Mouse (Mus musculus): ENCODE data around the gene Rnf180. TPM values are rescaled to one million over a fixed set of nuclear protein-coding genes. Genes with fewer than 3 reads are reported as not detected.
"Not testable (repeated sequence)": the region's sequence is repeated elsewhere in the genome, so short reads cannot be mapped to it uniquely, and the experiment has no call there.

The Rnf180 gene
- polyA plus RNA-seq, 2 experiments = 4.5 to 8.6 TPM

GRCm38 (mm10) chr13:105312763-105313162 lies 18.1 kb upstream of the Rnf180 start:
- WGBS = 78% methylated on average over 6 of the region's 6 CpGs
- Histone ChIP-seq H3K4me1 (ENCODE audit: control insufficient read depth, insufficient read depth, low read length) (no peaks in the 10 kb centered on the region), H3K4me3 (replicated peaks; ENCODE audit: low read length) (no peak overlapping the region), H3K36me3 (ENCODE audit: control insufficient read depth, insufficient read depth, low read length) (no peaks in the 10 kb centered on the region), H3K27me3 (ENCODE audit: control insufficient read depth, insufficient read depth, low read length) (no peaks in the 10 kb centered on the region), H3K27ac (replicated peaks; ENCODE audit: low read depth, low read length) (no peak overlapping the region), H3K9me3 (ENCODE audit: control insufficient read depth, low read length) (no peaks in the 10 kb centered on the region), H3K9ac (ENCODE audit: low read depth, low read length, severe bottlenecking) (no peak overlapping the region), H3K4me2 (replicated peaks; ENCODE audit: low read depth, low read length, severe bottlenecking) (no peak overlapping the region)
- DNase-seq (ENCODE audit: low spot score) = no peak
- no peak for TF ChIP-seq POLR2A (IDR thresholded peaks at IDR 0.05; ENCODE audit: borderline replicate concordance, extremely low read depth, insufficient read depth, insufficient read length)
- ATAC-seq (ENCODE audit: low FRiP score, low read depth) = no peak

DNA sequence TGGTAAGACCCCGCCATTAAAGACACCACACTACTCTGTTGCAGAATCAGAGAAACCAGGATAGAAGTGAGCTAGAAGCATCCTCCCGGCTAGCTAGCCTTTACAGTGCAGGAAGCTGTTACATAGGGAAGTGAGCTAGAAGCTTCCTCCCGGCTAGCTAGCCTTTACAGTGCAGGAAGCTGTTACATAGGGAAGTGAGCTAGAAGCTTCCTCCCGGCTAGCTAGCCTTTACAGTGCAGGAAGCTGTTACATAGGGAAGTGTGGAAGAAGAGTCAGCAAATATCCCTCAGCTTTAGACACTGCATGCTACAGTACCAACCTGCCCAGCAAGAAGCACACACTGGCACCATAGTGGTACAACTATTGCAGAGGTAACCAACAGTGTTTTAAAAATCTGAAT lies 15.9 kb upstream of the Rnf180 start:
- H3K4me3 ChIP-seq (replicated peaks; ENCODE audit: low read length); H3K9me3 ChIP-seq (ENCODE audit: control insufficient read depth, low read length); H3K4me1 ChIP-seq (ENCODE audit: control insufficient read depth, insufficient read depth, low read length); H3K27ac ChIP-seq (replicated peaks; ENCODE audit: low read depth, low read length); H3K9ac ChIP-seq (ENCODE audit: low read depth, low read length, severe bottlenecking); H3K4me2 ChIP-seq (replicated peaks; ENCODE audit: low read depth, low read length, severe bottlenecking); H3K27me3 ChIP-seq (ENCODE audit: control insufficient read depth, insufficient read depth, low read length); H3K36me3 ChIP-seq (ENCODE audit: control insufficient read depth, insufficient read depth, low read length); ATAC-seq (ENCODE audit: low FRiP score, low read depth); DNase-seq (ENCODE audit: low spot score): not testable (repeated sequence)
- WGBS = 78% methylated on average over 4 of the region's 4 CpGs

DNA sequence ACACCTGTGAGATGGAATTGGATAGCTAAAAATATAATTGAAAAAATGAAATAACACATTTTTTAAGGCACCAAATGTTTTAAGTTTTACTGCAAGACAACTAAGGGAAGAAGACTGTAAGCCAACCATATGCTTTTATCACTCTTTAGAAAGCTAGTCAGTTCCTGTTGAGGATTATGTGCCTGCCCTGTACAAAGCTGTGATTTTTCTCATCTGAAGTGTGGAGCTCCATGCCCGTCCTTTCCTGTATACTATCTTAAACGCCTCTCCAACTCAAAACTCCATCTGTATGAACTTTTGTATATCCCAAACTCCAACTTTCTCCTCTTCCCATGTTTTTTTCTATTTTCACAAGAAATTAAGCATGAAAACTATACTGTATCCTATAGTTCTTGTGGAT lies 10.9 kb upstream of the Rnf180 start:
- H3K4me1 ChIP-seq (ENCODE audit: control insufficient read depth, insufficient read depth, low read length) = no peaks in the 10 kb centered on the region
- no peak overlapping the region for H3K4me2 ChIP-seq (replicated peaks; ENCODE audit: low read depth, low read length, severe bottlenecking)
- H3K36me3 ChIP-seq (ENCODE audit: control insufficient read depth, insufficient read depth, low read length) = no peaks in the 10 kb centered on the region
- no peaks in the 10 kb centered on the region for H3K27me3 ChIP-seq (ENCODE audit: control insufficient read depth, insufficient read depth, low read length)
- DNase-seq (ENCODE audit: low spot score) = no peak
- no peak for ATAC-seq (ENCODE audit: low FRiP score, low read depth)
- H3K27ac ChIP-seq (replicated peaks; ENCODE audit: low read depth, low read length) = no peak overlapping the region
- 89% methylated on average over 2 of the region's 2 CpGs for WGBS
- no peak overlapping the region for H3K4me3 ChIP-seq (replicated peaks; ENCODE audit: low read length)
- TF ChIP-seq POLR2A (IDR thresholded peaks at IDR 0.05; ENCODE audit: borderline replicate concordance, extremely low read depth, insufficient read depth, insufficient read length) = no peak
- no peaks in the 10 kb centered on the region for H3K9me3 ChIP-seq (ENCODE audit: control insufficient read depth, low read length)
- H3K9ac ChIP-seq (ENCODE audit: low read depth, low read length, severe bottlenecking) = no peak overlapping the region

GRCm38 (mm10) chr13:105304054-105304453 lies 9.4 kb upstream of the Rnf180 start:
- ATAC-seq (ENCODE audit: low FRiP score, low read depth) = no peak
- 38% methylated on average over 4 of the region's 4 CpGs for WGBS
- Histone ChIP-seq H3K4me2 (replicated peaks; ENCODE audit: low read depth, low read length, severe bottlenecking) (no peak overlapping the region), H3K9ac (ENCODE audit: low read depth, low read length, severe bottlenecking) (no peak overlapping the region), H3K4me3 (replicated peaks; ENCODE audit: low read length) (no peak overlapping the region), H3K27me3 (ENCODE audit: control insufficient read depth, insufficient read depth, low read length) (no peaks in the 10 kb centered on the region), H3K9me3 (ENCODE audit: control insufficient read depth, low read length) (no peaks in the 10 kb centered on the region), H3K27ac (replicated peaks; ENCODE audit: low read depth, low read length) (no peak overlapping the region), H3K36me3 (ENCODE audit: control insufficient read depth, insufficient read depth, low read length) (no peaks in the 10 kb centered on the region), H3K4me1 (ENCODE audit: control insufficient read depth, insufficient read depth, low read length) (no peaks in the 10 kb centered on the region)
- no peak for TF ChIP-seq POLR2A (IDR thresholded peaks at IDR 0.05; ENCODE audit: borderline replicate concordance, extremely low read depth, insufficient read depth, insufficient read length)
- DNase-seq (ENCODE audit: low spot score) = no peak

- no peak for ATAC-seq (ENCODE audit: low FRiP score, low read depth)
- no peak for TF ChIP-seq POLR2A (IDR thresholded peaks at IDR 0.05; ENCODE audit: borderline replicate concordance, extremely low read depth, insufficient read depth, insufficient read length)
- H3K4me3 ChIP-seq (replicated peaks; ENCODE audit: low read length) = no peak overlapping the region
- H3K9me3 ChIP-seq (ENCODE audit: control insufficient read depth, low read length) = no peaks in the 10 kb centered on the region
- 81% methylated on average over 4 of the region's 4 CpGs for WGBS
- no peak overlapping the region for H3K9ac ChIP-seq (ENCODE audit: low read depth, low read length, severe bottlenecking)
- no peak overlapping the region for H3K4me2 ChIP-seq (replicated peaks; ENCODE audit: low read depth, low read length, severe bottlenecking)
- no peak for DNase-seq (ENCODE audit: low spot score)
- H3K27me3 ChIP-seq (ENCODE audit: control insufficient read depth, insufficient read depth, low read length) = no peaks in the 10 kb centered on the region
- no peaks in the 10 kb centered on the region for H3K4me1 ChIP-seq (ENCODE audit: control insufficient read depth, insufficient read depth, low read length)
- no peak overlapping the region for H3K27ac ChIP-seq (replicated peaks; ENCODE audit: low read depth, low read length)
- no peaks in the 10 kb centered on the region for H3K36me3 ChIP-seq (ENCODE audit: control insufficient read depth, insufficient read depth, low read length)
These were observed 5.4 kb upstream of the Rnf180 start for GRCm38 (mm10) chr13:105300009-105300346.

Data from limb, embryonic 14.5 days (tissue).